Mouse (Mus musculus) forebrain, embryonic 15.5 days (tissue): Measurements from ENCODE around the gene Syt8. TPM values are rescaled to one million over a fixed set of nuclear protein-coding genes. Genes with fewer than 3 reads are reported as not detected.

Source experiments
- ATAC-seq: fragments of 200-750 bp; cut with Nextera tagmentation; replicated peaks from 2 replicates; pipeline ENCODE4 v1.8.0; 2017; ENCODE audit warnings: mild to moderate bottlenecking, moderate TSS enrichment, moderate library complexity
- H3K27ac ChIP-seq: fragments of 300-500 bp; sonication (generic); replicated peaks from 2 replicates; pipeline ENCODE4 v1.5.1; 2015; ENCODE audit warnings: mild to moderate bottlenecking, inconsistent platforms
- H3K27me3 ChIP-seq: fragments of 300-500 bp; sonication (generic); 2 replicates; pipeline ENCODE4 v1.6.1; 2015; ENCODE audit warnings: inconsistent platforms
- H3K36me3 ChIP-seq: fragments of 300-500 bp; sonication (generic); 2 replicates; pipeline ENCODE4 v1.6.1; 2015; ENCODE audit warnings: mild to moderate bottlenecking, inconsistent platforms
- H3K4me1 ChIP-seq: fragments of 300-500 bp; sonication (generic); 2 replicates; pipeline ENCODE4 v1.6.1; 2015; ENCODE audit warnings: inconsistent platforms
- H3K4me2 ChIP-seq: fragments of 300-500 bp; sonication (generic); replicated peaks from 2 replicates; pipeline ENCODE4 v1.6.1; 2015; ENCODE audit warnings: mild to moderate bottlenecking, inconsistent platforms
- H3K4me3 ChIP-seq: fragments of 300-500 bp; sonication (generic); 2 replicates; pipeline ENCODE4 v1.5.1; 2015; ENCODE audit warnings: mild to moderate bottlenecking, inconsistent platforms
- H3K9ac ChIP-seq: fragments of 300-500 bp; sonication (generic); replicated peaks from 2 replicates; pipeline ENCODE4 v1.6.1; 2015; ENCODE audit warnings: mild to moderate bottlenecking, inconsistent platforms
- H3K9me3 ChIP-seq: fragments of 300-500 bp; sonication (generic); 2 replicates; pipeline ENCODE4 v1.6.1; 2016; ENCODE audit warnings: inconsistent platforms
- WGBS: fragments of 180-500 bp; shearing (Covaris S2); methylation state at CpG from one replicate; pipeline ENCODE4 v1.1.7; 2015; ENCODE audit warnings: mixed read lengths; 5-methylcytosine and 5-hydroxymethylcytosine counted together
- polyA plus RNA-seq: library from polyadenylated mRNA; unstranded; fragments of >200 nt; fragmentation: Nextera tagmentation; extraction: Ambion mirVana; gene quantifications from 2 replicates; pipeline ENCODE4 v1.2.1, GENCODE M21; 2015

Gene Syt8
- polyA plus RNA-seq, 1 experiment from 2014 or later = not detected

DNA sequence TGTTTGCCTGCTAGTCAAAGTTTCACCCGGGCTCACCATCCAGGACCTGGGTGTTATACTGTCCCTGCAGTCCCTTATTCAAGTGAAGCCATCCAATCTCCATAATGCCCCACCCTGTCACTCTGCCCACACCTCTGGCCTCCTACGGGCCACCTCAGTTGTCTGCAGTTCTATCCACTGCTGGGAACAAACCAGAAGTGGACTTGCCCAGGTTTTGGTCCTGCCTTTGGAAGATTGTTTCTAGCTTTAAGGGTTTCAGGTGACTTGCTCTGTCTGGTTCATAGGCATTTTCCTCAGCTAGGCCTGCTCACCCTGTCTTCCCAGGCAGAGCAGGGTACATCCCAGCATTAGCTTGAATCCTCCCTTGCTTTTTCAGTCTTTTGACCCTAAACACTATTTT is 20.6 kb downstream of the Syt8 start:
- H3K4me3 ChIP-seq = no peak overlapping the region
- no peaks in the 10 kb centered on the region for H3K36me3 ChIP-seq
- 0 out of 2 replicates have a peak overlapping the region, but pooled peaks have one; percentile 13 for H3K27ac ChIP-seq
- peaks cover 16% of the 10 kb centered on the region for H3K4me1 ChIP-seq
- ATAC-seq = no peak
- no peaks in the 10 kb centered on the region for H3K27me3 ChIP-seq
- no peak overlapping the region for H3K4me2 ChIP-seq
- 43% methylated on average over 2 of the region's 2 CpGs for WGBS
- H3K9me3 ChIP-seq = no peaks in the 10 kb centered on the region
- no peak overlapping the region for H3K9ac ChIP-seq

DNA sequence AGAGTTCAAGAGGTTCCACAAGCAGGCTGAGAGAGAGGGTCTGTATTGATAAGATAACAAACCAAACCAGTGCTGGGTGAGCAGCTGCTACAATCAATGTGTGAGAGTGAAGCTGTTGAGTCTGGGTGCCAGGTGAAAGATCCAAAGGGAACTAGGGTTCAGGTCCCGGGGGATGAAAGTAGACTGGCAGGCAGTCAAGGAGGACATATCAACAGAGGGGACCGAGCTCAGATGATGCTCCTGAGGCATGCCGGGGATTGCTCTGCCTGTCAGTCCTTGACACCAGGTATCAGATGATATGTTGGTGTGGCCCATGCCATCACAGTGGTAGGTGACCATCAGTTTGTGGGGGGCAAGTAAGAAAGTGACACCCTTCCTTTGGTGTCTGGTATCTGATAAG is 22.2 kb downstream of the Syt8 start:
- Histone ChIP-seq H3K36me3 (no peaks in the 10 kb centered on the region), H3K9ac (no peak overlapping the region), H3K27ac (peak overlapping the region; percentile 81), H3K27me3 (no peaks in the 10 kb centered on the region), H3K9me3 (no peaks in the 10 kb centered on the region), H3K4me2 (no peak overlapping the region), H3K4me3 (no peak overlapping the region), H3K4me1 (peaks cover 16% of the 10 kb centered on the region)
- ATAC-seq = peak; percentile 32; the same call in 1 of the 2 replicates
- 84% methylated on average over 3 of the region's 3 CpGs for WGBS

DNA sequence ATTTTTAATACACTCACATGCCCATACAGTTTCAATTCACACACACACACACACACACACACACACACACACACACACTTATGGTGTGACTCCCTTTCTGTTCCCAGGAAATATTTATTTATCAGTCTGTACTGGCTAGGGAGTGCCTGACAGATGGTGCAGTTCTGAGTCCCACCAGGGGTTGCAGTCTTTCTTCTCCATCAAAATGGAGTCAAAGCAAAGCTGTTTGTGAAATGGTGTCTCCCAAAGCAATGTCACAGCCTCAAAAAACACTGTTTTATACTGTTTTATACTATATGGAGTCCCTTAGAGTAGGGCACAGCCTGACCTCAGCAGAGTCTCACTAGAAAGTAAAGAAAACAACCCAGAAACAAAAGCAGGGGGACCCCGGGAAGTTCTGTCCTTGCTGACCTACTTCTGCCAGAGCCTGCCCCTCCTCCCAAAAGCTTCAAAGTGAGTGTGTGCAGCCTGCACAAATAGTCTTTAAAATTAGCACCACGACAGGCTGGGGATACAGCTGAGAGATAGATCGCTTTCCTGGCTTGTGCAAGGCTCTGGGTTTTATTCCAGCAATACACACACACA is 22.7 kb downstream of the Syt8 start:
- Histone ChIP-seq H3K27me3 (no peaks in the 10 kb centered on the region), H3K36me3 (no peaks in the 10 kb centered on the region), H3K4me3 (no peak overlapping the region), H3K9ac (no peak overlapping the region), H3K4me1 (peaks cover 16% of the 10 kb centered on the region), H3K4me2 (no peak overlapping the region), H3K27ac (peak overlapping the region; percentile 81), H3K9me3 (no peaks in the 10 kb centered on the region)
- 21% methylated on average over 3 of the region's 3 CpGs for WGBS
- peak; percentile 86 for ATAC-seq

DNA sequence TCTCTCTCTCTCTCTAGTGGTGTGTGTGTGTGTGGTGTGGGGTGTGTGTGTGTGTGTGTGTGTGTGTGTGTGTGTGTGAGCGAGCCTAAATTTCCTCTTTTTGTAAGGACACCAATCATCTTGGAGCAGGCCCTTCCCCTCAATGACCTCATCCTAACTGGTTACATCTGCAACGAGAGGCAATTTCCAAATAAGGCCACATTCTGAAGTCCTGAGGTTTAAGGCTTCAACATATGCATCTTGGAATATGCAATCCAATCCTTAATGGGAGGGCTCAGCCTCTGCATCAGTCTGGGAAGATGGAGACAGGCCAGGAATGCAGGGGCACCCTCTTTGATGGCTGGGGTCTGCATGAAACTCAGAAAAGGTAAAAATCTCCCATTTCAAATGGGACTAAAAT is 23.4 kb downstream of the Syt8 start:
- no peak overlapping the region for H3K4me3 ChIP-seq
- peaks cover 16% of the 10 kb centered on the region for H3K4me1 ChIP-seq
- WGBS = 40% methylated on average over 2 of the region's 2 CpGs
- no peaks in the 10 kb centered on the region for H3K36me3 ChIP-seq
- ATAC-seq = no peak
- no peaks in the 10 kb centered on the region for H3K27me3 ChIP-seq
- no peak overlapping the region for H3K4me2 ChIP-seq
- H3K27ac ChIP-seq = peak overlapping the region; percentile 81
- no peak overlapping the region for H3K9ac ChIP-seq
- H3K9me3 ChIP-seq = no peaks in the 10 kb centered on the region

DNA sequence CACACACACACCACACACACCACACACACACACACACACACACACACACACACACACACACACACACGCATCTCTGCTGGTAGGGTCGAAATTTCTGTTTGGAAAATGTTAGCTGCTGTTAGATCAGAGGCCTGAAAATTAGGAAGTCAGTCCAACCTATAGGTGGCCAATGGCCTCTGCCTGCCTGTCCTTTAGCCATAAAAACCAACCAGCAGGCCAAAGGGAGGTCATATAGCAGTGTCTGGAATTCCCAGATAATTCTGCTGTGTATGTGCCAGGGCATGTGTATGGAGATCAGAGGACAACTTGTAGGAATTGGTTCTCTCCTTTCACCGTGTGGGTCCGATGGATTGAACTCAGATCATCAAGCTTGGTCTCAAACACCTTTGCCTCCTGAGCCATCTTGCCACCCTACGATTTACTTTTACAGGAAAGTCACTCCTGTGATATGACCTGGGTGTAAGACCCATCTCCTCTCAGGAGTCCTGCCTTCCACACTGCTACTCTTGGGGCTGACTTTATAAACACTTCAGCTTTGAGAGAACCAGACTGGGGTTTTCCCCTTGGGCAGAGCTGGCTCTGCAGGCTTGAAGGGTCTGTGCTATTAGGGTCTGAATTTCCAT is 24.1 kb downstream of the Syt8 start:
- H3K27me3 ChIP-seq = no peaks in the 10 kb centered on the region
- H3K4me2 ChIP-seq = no peak overlapping the region
- no peaks in the 10 kb centered on the region for H3K36me3 ChIP-seq
- H3K4me1 ChIP-seq = peaks cover 16% of the 10 kb centered on the region
- no peak overlapping the region for H3K9ac ChIP-seq
- no peak overlapping the region for H3K27ac ChIP-seq
- no peak for ATAC-seq
- no peak overlapping the region for H3K4me3 ChIP-seq
- 91% methylated on average over 5 of the region's 5 CpGs for whole genome bisulfite sequencing
- H3K9me3 ChIP-seq = no peaks in the 10 kb centered on the region

DNA sequence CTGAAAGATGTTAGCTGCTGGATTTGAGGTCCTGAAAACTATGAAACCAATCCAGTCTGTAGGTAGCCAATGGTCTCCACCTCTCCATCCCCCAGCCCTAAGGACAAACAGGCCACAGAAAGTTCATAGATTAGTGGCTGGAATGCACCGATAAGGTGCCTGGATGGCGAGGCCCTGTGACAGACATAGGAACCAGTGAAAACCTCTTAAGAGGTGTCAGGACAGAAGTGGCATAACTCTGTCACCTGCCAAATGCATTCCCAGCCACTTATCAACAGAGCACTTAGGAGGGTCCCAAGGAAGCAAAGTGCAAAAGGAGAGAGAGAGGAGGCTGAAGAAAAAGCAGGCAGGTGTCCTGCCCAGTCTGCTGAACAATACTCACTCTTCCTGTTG is 24.6 kb downstream of the Syt8 start:
- Histone ChIP-seq H3K27me3 (no peaks in the 10 kb centered on the region), H3K9ac (no peak overlapping the region), H3K27ac (no peak overlapping the region), H3K36me3 (no peaks in the 10 kb centered on the region), H3K4me1 (peaks cover 16% of the 10 kb centered on the region), H3K4me2 (no peak overlapping the region), H3K4me3 (no peak overlapping the region), H3K9me3 (no peaks in the 10 kb centered on the region)
- no peak for ATAC-seq
- WGBS = 91% methylated on average over 2 of the region's 2 CpGs

DNA sequence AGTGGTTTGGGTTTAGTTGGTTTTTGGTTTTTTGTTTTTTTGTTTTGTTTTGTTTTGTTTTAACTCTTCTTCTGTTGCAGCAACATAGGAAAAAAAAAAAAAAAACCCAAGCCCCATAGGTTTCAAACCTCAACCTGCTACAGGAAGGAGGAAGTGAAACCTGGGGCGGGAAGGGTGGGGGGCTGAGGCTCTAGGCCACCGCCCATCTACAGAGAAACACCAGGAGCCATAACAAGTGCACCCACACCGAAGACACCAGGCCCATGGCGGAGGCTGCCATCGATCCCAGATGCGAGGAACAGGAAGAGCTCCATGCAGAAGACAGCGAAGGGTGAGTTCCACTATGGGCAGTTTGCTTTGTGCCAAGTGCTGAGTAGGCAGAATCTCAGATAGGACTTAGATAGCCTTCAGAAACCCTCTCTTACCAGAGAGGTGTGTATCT is 26.0 kb downstream of the Syt8 start, which contains the start of gene Lsp1:
Lsp1 (plus strand) TSS at position 174 of the 442 bp plus-strand sequence.
- no peak for ATAC-seq
- no peak within 1 kb of the TSS for H3K27ac ChIP-seq
- no peaks in the 10 kb centered on the region for H3K9me3 ChIP-seq
- 93% methylated on average over 7 of the region's 7 CpGs for WGBS
- H3K4me3 ChIP-seq = no peak within 1 kb of the TSS
- no peak within 1 kb of the TSS for H3K9ac ChIP-seq
- no peak within 1 kb of the TSS for H3K4me2 ChIP-seq
- peaks cover 16% of the 10 kb centered on the region for H3K4me1 ChIP-seq
- H3K27me3 ChIP-seq = no peaks in the 10 kb centered on the region
- no peaks in the 10 kb centered on the region for H3K36me3 ChIP-seq

DNA sequence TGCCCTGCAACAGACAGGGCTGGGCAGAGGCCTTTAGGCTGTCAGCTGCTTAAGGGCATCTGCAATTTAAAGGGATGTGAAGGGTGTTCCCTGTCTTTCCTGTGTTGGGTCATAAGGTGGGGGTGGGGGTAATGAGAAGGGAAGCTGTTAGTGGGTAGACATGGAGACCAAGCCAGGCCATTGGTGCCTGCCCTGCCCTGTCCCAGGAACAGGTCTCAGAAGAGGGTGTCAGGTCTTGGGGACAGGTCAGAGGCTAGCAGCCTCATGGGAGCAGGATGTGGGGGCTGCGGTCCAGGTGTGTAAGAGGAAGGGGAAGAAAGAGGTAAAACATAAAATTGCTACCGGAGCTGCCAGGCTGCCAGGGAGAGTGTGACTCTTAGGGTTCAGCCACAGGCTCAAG is 26.8 kb downstream of the Syt8 start:
- Histone ChIP-seq H3K4me2 (no peak overlapping the region), H3K27ac (no peak overlapping the region), H3K9ac (no peak overlapping the region), H3K9me3 (no peaks in the 10 kb centered on the region), H3K4me3 (no peak overlapping the region), H3K4me1 (peaks cover 16% of the 10 kb centered on the region), H3K36me3 (no peaks in the 10 kb centered on the region), H3K27me3 (no peaks in the 10 kb centered on the region)
- WGBS = 89% methylated on average over 2 of the region's 2 CpGs
- no peak for ATAC-seq

DNA sequence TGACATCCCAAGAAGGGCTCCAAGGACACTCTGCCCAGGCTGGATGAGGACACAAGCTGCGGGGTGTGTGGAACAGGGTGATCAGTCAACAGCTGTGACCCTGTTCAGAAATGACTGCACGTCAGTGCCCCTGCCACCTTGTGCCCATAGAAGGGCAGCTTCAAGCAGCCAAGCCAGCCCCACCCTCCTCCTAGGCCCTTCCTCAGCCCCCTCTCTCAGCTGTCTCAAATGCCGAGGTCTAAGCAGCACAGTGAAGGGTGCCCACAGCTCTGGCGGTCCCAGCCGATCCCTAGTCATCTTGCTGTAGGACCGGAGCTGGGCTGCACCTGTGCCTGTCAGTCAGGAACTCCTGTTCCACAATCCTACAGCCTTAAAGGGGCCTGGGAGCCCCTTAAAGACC is 27.5 kb downstream of the Syt8 start:
- H3K27me3 ChIP-seq = no peaks in the 10 kb centered on the region
- WGBS = 82% methylated on average over 6 of the region's 6 CpGs
- no peaks in the 10 kb centered on the region for H3K36me3 ChIP-seq
- H3K9ac ChIP-seq = no peak overlapping the region
- no peak overlapping the region for H3K27ac ChIP-seq
- no peaks in the 10 kb centered on the region for H3K9me3 ChIP-seq
- no peak overlapping the region for H3K4me3 ChIP-seq
- H3K4me2 ChIP-seq = no peak overlapping the region
- no peak for ATAC-seq
- peaks cover 10% of the 10 kb centered on the region for H3K4me1 ChIP-seq

DNA sequence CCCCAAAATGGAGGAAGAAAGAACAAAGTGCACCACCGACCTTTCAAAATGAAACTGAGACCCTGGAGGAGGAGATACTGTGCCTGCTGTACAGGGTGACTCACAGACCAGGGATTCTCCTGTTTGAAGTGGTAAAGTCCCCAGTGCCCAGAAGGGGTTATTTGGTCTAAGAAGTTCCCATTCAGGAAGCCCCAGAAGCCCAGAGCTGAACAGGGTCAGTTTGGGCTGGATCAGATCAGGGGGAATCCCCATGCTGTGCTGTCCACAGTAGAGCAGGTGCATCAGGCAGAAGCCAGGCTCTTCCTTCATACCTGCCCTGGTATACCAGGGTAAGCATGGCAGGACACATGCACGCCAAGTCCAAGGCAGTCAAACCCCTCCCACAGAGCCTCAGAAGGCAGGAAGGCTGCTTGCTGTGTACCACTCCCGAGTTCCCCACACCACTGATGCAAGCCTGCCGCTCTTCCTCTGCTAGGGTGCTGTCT is 28.0 kb downstream of the Syt8 start:
- Histone ChIP-seq H3K9me3 (no peaks in the 10 kb centered on the region), H3K4me1 (peaks cover 5% of the 10 kb centered on the region), H3K9ac (no peak overlapping the region), H3K4me3 (no peak overlapping the region), H3K27me3 (no peaks in the 10 kb centered on the region), H3K27ac (no peak overlapping the region), H3K36me3 (no peaks in the 10 kb centered on the region), H3K4me2 (no peak overlapping the region)
- 72% methylated on average over 4 of the region's 4 CpGs for WGBS
- ATAC-seq = no peak

DNA sequence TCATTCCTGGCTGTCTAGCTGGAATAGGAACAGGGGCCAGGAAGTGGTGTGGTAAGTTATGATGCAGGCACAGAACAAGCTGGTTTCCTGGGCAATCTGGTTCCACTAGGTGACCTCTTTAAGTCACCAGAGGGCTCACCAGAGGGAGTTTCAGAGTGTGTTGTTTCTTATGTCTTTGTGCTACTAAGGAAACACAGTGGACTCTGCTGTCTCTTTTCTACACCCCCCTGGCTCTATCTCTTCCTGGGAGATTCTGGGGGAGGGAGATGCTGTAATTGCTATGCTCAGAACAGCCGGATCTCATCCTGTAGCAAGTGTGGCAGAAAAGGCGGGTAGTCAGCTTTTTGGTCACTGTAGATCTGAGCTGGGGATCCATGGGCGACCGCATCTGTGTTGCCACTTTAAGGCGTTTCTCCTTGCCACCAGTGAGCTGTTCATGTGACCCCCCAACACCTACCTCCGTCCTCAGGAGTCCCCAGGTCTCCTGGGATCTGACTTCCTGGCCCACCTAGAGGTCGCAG is 35.6 kb downstream of the Syt8 start:
- no peak for ATAC-seq
- H3K9me3 ChIP-seq = no peaks in the 10 kb centered on the region
- WGBS = 85% methylated on average over 7 of the region's 7 CpGs
- no peaks in the 10 kb centered on the region for H3K27me3 ChIP-seq
- no peak overlapping the region for H3K4me3 ChIP-seq
- H3K4me2 ChIP-seq = no peak overlapping the region
- H3K9ac ChIP-seq = no peak overlapping the region
- H3K36me3 ChIP-seq = no peaks in the 10 kb centered on the region
- H3K27ac ChIP-seq = no peak overlapping the region
- peaks cover 8% of the 10 kb centered on the region; the same call in 1 of the 2 replicates for H3K4me1 ChIP-seq

DNA sequence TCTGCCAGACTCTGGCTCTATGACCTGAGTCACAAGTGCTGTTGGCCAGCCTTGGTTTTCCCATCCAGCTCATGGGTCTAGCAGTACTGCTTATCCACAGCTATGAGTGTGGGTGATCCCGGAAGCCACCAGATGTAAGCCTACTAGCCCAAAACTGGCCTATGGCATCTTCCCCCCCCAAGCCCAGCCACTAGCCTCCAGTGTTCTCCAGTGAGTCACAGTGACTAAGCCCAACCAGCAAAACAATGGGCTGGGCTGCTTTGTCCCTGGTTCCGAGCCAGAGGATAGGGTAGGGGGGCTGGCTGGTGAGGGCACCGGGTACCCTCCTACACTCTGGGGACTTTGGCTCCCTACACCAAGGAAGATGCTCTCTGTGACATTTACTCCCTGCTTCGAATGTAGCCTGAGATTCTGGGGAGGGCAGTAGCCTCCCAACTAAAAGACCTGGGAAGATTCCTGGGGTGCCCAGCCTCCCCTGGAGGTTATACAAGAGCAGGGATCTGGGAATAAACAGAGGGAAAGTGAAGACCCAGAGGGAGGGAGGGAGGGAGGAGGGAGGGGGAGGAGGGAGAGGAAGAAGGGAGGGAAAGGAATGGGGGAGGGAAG is 36.3 kb downstream of the Syt8 start:
- Histone ChIP-seq H3K4me1 (peaks cover 8% of the 10 kb centered on the region; the same call in 1 of the 2 replicates), H3K9me3 (no peaks in the 10 kb centered on the region), H3K4me3 (no peak overlapping the region), H3K9ac (no peak overlapping the region), H3K27ac (no peak overlapping the region), H3K4me2 (no peak overlapping the region), H3K36me3 (no peaks in the 10 kb centered on the region), H3K27me3 (no peaks in the 10 kb centered on the region)
- ATAC-seq = no peak
- 21% methylated on average over 4 of the region's 4 CpGs for WGBS
